Mouse (Mus musculus): ENCODE measurements at regions not wholly inside any gene's neighbourhood (a gene's known extent, or its start where the extent isn't known, plus 50 kb on each side); places are given as distances from the start of the nearest gene placed in this dataset.

GRCm38 (mm10) chr6:84430925-84431621 lies 162.6 kb downstream of the Cyp26b1 start:
- TF ChIP-seq POLR2AphosphoS2 (IDR thresholded peaks at IDR 0.05; ENCODE audit: low read length): no peak
- TF ChIP-seq POLR2A (IDR thresholded peaks at IDR 0.05; ENCODE audit: control insufficient read depth in 1 of 2, insufficient read depth in 1 of 2, low read depth in 1 of 2, low read length in 2 of 2, poor library complexity in 1 of 2): no peak
- no peak for TF ChIP-seq CTCF (IDR thresholded peaks at IDR 0.05 in 2 of 3, conservative IDR thresholded peaks at IDR 0.05 in 1 of 3; ENCODE audit: control insufficient read depth in 1 of 3, insufficient read depth in 1 of 3, low read depth in 2 of 3, low read length in 3 of 3, poor library complexity in 1 of 3, severe bottlenecking in 1 of 3)
- TF ChIP-seq EP300 (IDR thresholded peaks at IDR 0.05; ENCODE audit: low read depth in 1 of 2, low read length in 2 of 2): no peak
- TF ChIP-seq MAX (IDR thresholded peaks at IDR 0.05; ENCODE audit: low read length): no peak
- TF ChIP-seq ZKSCAN1 (IDR thresholded peaks at IDR 0.05; ENCODE audit: low read depth, low read length): no peak
- no peak for TF ChIP-seq USF1 (IDR thresholded peaks at IDR 0.05; ENCODE audit: low read depth, low read length)
- TF ChIP-seq CHD1 (IDR thresholded peaks at IDR 0.05; ENCODE audit: low read depth, low read length): no peak
